Mouse (Mus musculus) lung, adult 2 months (tissue): Measurements from ENCODE around the gene Gm5134. TPM values are rescaled to one million over a fixed set of nuclear protein-coding genes. Genes with fewer than 3 reads are reported as not detected.

Experiments
- DNase-seq: peaks from one replicate; pipeline ENCODE4 v3.0.0; 2022
- H3K4me1 ChIP-seq: fragments of 200-500 bp; 2 replicates; pipeline ENCODE4 v1.6.1; 2011; ENCODE audit warnings: low read length; ENCODE audit not compliant: control insufficient read depth, insufficient read depth
- H3K4me3 ChIP-seq: fragments of 200-500 bp; replicated peaks from 2 replicates; pipeline ENCODE3; 2011; ENCODE audit warnings: low read depth, mild to moderate bottlenecking, control low read depth, low read length; ENCODE audit errors: extremely low read depth
- CTCF ChIP-seq: fragments of 200-500 bp; IDR thresholded peaks from 2 replicates; pipeline ENCODE4 v1.5.1; 2011; ENCODE audit warnings: mild to moderate bottlenecking, low read length, control low read depth; ENCODE audit not compliant: insufficient read depth
- POLR2A ChIP-seq: fragments of 200-500 bp; IDR thresholded peaks from 2 replicates; pipeline ENCODE4 v1.6.1; 2011; ENCODE audit warnings: low read depth, mild to moderate bottlenecking, control low read depth, low read length, borderline replicate concordance; ENCODE audit errors: extremely low read depth
- WGBS: fragments of 180-500 bp; shearing (Covaris S2); methylation state at CpG from one replicate; pipeline ENCODE4 v1.1.7; 2018; 5-methylcytosine and 5-hydroxymethylcytosine counted together
- polyA plus RNA-seq: library from polyadenylated mRNA; depleted of rRNA; stranded (reverse); fragments of >200 nt; gene quantifications from 2 replicates; pipeline ENCODE4 v1.2.3, GENCODE M21; 2012

Gene Gm5134
- polyA plus RNA-seq, 1 experiment, result 0.09 TPM

- no peak for TF ChIP-seq POLR2A
- TF ChIP-seq CTCF, result no peak
- no peak overlapping the region for H3K4me3 ChIP-seq
- DNase-seq, result no peak
- H3K4me1 ChIP-seq, result peaks cover 9% of the 10 kb centered on the region; the same call in 1 of the 2 replicates
- WGBS, result 68% methylated on average over 5 of the region's 5 CpGs
Observed at GRCm38 (mm10) chr10:75948079-75948478, 6.2 kb upstream of the Gm5134 start.

GRCm38 (mm10) chr10:75949053-75950045, 5.0 kb upstream of the Gm5134 start:
- Histone ChIP-seq H3K4me1 (peaks cover 9% of the 10 kb centered on the region; the same call in 1 of the 2 replicates), H3K4me3 (no peak overlapping the region)
- TF ChIP-seq CTCF (no peak), POLR2A (no peak)
- DNase-seq, result no peak
- 70% methylated on average over 22 of the region's 22 CpGs for WGBS

GRCm38 (mm10) chr10:75950791-75951210, 3.5 kb upstream of the Gm5134 start:
- DNase-seq, result no peak
- Histone ChIP-seq H3K4me3 (peak overlapping the region; percentile 25), H3K4me1 (peaks cover 6% of the 10 kb centered on the region; the same call in 1 of the 2 replicates)
- WGBS, result 8% methylated on average over 23 of the region's 23 CpGs
- TF ChIP-seq CTCF, result no peak
- TF ChIP-seq POLR2A, result peak; percentile 25; the same call in 1 of the 2 replicates

- Histone ChIP-seq H3K4me3 (peak overlapping the region; percentile 28), H3K4me1 (peaks cover 6% of the 10 kb centered on the region; the same call in 1 of the 2 replicates)
- WGBS, result 2% methylated on average over 13 of the region's 13 CpGs
- TF ChIP-seq CTCF (peak; percentile 27; the same call in 1 of the 2 replicates), POLR2A (no peak)
- no peak for DNase-seq
Observed at GRCm38 (mm10) chr10:75951424-75952050, 2.8 kb upstream of the Gm5134 start.

GRCm38 (mm10) chr10:75973846-75974245, 19.5 kb downstream of the Gm5134 start:
- no peak overlapping the region for H3K4me3 ChIP-seq
- TF ChIP-seq CTCF, result no peak
- no peak for TF ChIP-seq POLR2A
- H3K4me1 ChIP-seq, result no peaks in the 10 kb centered on the region
- DNase-seq, result no peak
- 82% methylated on average over 10 of the region's 10 CpGs for WGBS

- no peaks in the 10 kb centered on the region for H3K4me1 ChIP-seq
- peak; percentile 56 for TF ChIP-seq CTCF
- no peak for TF ChIP-seq POLR2A
- DNase-seq, result no peak
- 67% methylated on average over 5 of the region's 5 CpGs for WGBS
- no peak overlapping the region for H3K4me3 ChIP-seq
Observed at GRCm38 (mm10) chr10:75975216-75975615, 20.9 kb downstream of the Gm5134 start.

- no peak for DNase-seq
- Histone ChIP-seq H3K4me1 (no peaks in the 10 kb centered on the region), H3K4me3 (no peak overlapping the region)
- WGBS, result 30% methylated on average over 10 of the region's 10 CpGs
- no peak for TF ChIP-seq POLR2A
- TF ChIP-seq CTCF, result no peak
Observed at GRCm38 (mm10) chr10:75978119-75978834, 24.0 kb downstream of the Gm5134 start.

- TF ChIP-seq POLR2A (no peak), CTCF (no peak)
- DNase-seq, result no peak
- no peak overlapping the region for H3K4me3 ChIP-seq
- 66% methylated on average over 5 of the region's 5 CpGs for WGBS
- H3K4me1 ChIP-seq, result no peaks in the 10 kb centered on the region
Observed at GRCm38 (mm10) chr10:75978835-75979157, 24.5 kb downstream of the Gm5134 start.

GRCm38 (mm10) chr10:75979432-75979831, 25.1 kb downstream of the Gm5134 start:
- no peaks in the 10 kb centered on the region for H3K4me1 ChIP-seq
- WGBS, result 85% methylated on average over 3 of the region's 3 CpGs
- no peak for TF ChIP-seq CTCF
- no peak for TF ChIP-seq POLR2A
- H3K4me3 ChIP-seq, result no peak overlapping the region
- no peak for DNase-seq
